Mouse (Mus musculus): ENCODE results near the gene Pex26. TPM values are rescaled to one million over a fixed set of nuclear protein-coding genes. Genes with fewer than 3 reads are reported as not detected.

Pex26 gene
- polyA plus RNA-seq, 1 experiment from 2014 or later, result 6.5 TPM

- 56% methylated on average over 4 of the region's 4 CpGs for WGBS
- TF ChIP-seq CTCF (IDR thresholded peaks at IDR 0.05; ENCODE audit: low read depth) (no peak), EP300 (optimal IDR thresholded peaks at IDR 0.05) (no peak)
- Histone ChIP-seq H3K4me2 (replicated peaks; ENCODE audit: low read depth) (no peak overlapping the region), H3K9me3 (ENCODE audit: control insufficient read depth, low read length) (no peaks in the 10 kb centered on the region), H3K4me3 (ENCODE audit: low read depth, low read length) (no peak overlapping the region), H3K27me3 (ENCODE audit: control insufficient read depth, insufficient read depth, low read length) (0 out of 2 replicates have a peak, but pooled peaks cover 3% of the 10 kb centered on the region), H3K9ac (ENCODE audit: low read length) (no peak overlapping the region), H3K4me1 (replicated peaks; ENCODE audit: control insufficient read depth, insufficient read depth) (no peaks in the 10 kb centered on the region), H3K36me3 (ENCODE audit: control insufficient read depth, insufficient read depth, low read length) (no peaks in the 10 kb centered on the region), H3K27ac (replicated peaks) (no peak overlapping the region)
- DNase-seq (ENCODE audit: low spot score), result no peak
- no peak for ATAC-seq (ENCODE audit: low FRiP score, low TSS enrichment)
Observed at GRCm38 (mm10) chr6:121212988-121213387, 29.5 kb downstream of the Pex26 start.

- 79% methylated on average over 5 of the region's 5 CpGs for WGBS
- H3K4me3 ChIP-seq (ENCODE audit: low read depth, low read length), result no peak overlapping the region
- no peaks in the 10 kb centered on the region for H3K4me1 ChIP-seq (replicated peaks; ENCODE audit: control insufficient read depth, insufficient read depth)
- H3K9ac ChIP-seq (ENCODE audit: low read length), result no peak overlapping the region
- no peaks in the 10 kb centered on the region for H3K36me3 ChIP-seq (ENCODE audit: control insufficient read depth, insufficient read depth, low read length)
- ATAC-seq (ENCODE audit: low FRiP score, low TSS enrichment) (no peak), DNase-seq (ENCODE audit: low spot score) (no peak)
- H3K4me2 ChIP-seq (replicated peaks; ENCODE audit: low read depth), result no peak overlapping the region
- 0 out of 2 replicates have a peak, but pooled peaks cover 3% of the 10 kb centered on the region for H3K27me3 ChIP-seq (ENCODE audit: control insufficient read depth, insufficient read depth, low read length)
- H3K27ac ChIP-seq (replicated peaks), result no peak overlapping the region
- H3K9me3 ChIP-seq (ENCODE audit: control insufficient read depth, low read length), result no peaks in the 10 kb centered on the region
- TF ChIP-seq EP300 (optimal IDR thresholded peaks at IDR 0.05) (no peak), CTCF (IDR thresholded peaks at IDR 0.05; ENCODE audit: low read depth) (no peak)
Observed at GRCm38 (mm10) chr6:121214221-121214620, 30.8 kb downstream of the Pex26 start.

GRCm38 (mm10) chr6:121214667-121215330, 31.3 kb downstream of the Pex26 start:
- H3K4me1 ChIP-seq (replicated peaks; ENCODE audit: control insufficient read depth, insufficient read depth), result no peaks in the 10 kb centered on the region
- 0 out of 2 replicates have a peak, but pooled peaks cover 3% of the 10 kb centered on the region for H3K27me3 ChIP-seq (ENCODE audit: control insufficient read depth, insufficient read depth, low read length)
- no peak overlapping the region for H3K9ac ChIP-seq (ENCODE audit: low read length)
- TF ChIP-seq CTCF (IDR thresholded peaks at IDR 0.05; ENCODE audit: low read depth) (no peak), EP300 (optimal IDR thresholded peaks at IDR 0.05) (no peak)
- H3K9me3 ChIP-seq (ENCODE audit: control insufficient read depth, low read length), result no peaks in the 10 kb centered on the region
- H3K27ac ChIP-seq (replicated peaks), result no peak overlapping the region
- no peaks in the 10 kb centered on the region for H3K36me3 ChIP-seq (ENCODE audit: control insufficient read depth, insufficient read depth, low read length)
- WGBS, result 83% methylated on average over 8 of the region's 8 CpGs
- no peak for DNase-seq (ENCODE audit: low spot score)
- no peak overlapping the region for H3K4me3 ChIP-seq (ENCODE audit: low read depth, low read length)
- ATAC-seq (ENCODE audit: low FRiP score, low TSS enrichment), result no peak
- H3K4me2 ChIP-seq (replicated peaks; ENCODE audit: low read depth), result no peak overlapping the region

- Histone ChIP-seq H3K9ac (ENCODE audit: low read length) (no peak overlapping the region), H3K4me2 (replicated peaks; ENCODE audit: low read depth) (no peak overlapping the region), H3K27ac (replicated peaks) (no peak overlapping the region), H3K9me3 (ENCODE audit: control insufficient read depth, low read length) (no peaks in the 10 kb centered on the region), H3K27me3 (ENCODE audit: control insufficient read depth, insufficient read depth, low read length) (0 out of 2 replicates have a peak, but pooled peaks cover 3% of the 10 kb centered on the region), H3K4me1 (replicated peaks; ENCODE audit: control insufficient read depth, insufficient read depth) (no peaks in the 10 kb centered on the region), H3K4me3 (ENCODE audit: low read depth, low read length) (no peak overlapping the region), H3K36me3 (ENCODE audit: control insufficient read depth, insufficient read depth, low read length) (no peaks in the 10 kb centered on the region)
- WGBS, result 57% methylated on average over 5 of the region's 5 CpGs
- TF ChIP-seq CTCF (IDR thresholded peaks at IDR 0.05; ENCODE audit: low read depth) (no peak), EP300 (optimal IDR thresholded peaks at IDR 0.05) (no peak)
- no peak for ATAC-seq (ENCODE audit: low FRiP score, low TSS enrichment)
- DNase-seq (ENCODE audit: low spot score), result no peak
Observed at GRCm38 (mm10) chr6:121215336-121215735, 31.9 kb downstream of the Pex26 start.

GRCm38 (mm10) chr6:121215896-121216295, 32.4 kb downstream of the Pex26 start:
- no peaks in the 10 kb centered on the region for H3K4me1 ChIP-seq (replicated peaks; ENCODE audit: control insufficient read depth, insufficient read depth)
- H3K9ac ChIP-seq (ENCODE audit: low read length), result no peak overlapping the region
- 78% methylated on average over 6 of the region's 6 CpGs for WGBS
- H3K4me3 ChIP-seq (ENCODE audit: low read depth, low read length), result no peak overlapping the region
- no peak overlapping the region for H3K27ac ChIP-seq (replicated peaks)
- 0 out of 2 replicates have a peak, but pooled peaks cover 3% of the 10 kb centered on the region for H3K27me3 ChIP-seq (ENCODE audit: control insufficient read depth, insufficient read depth, low read length)
- no peak overlapping the region for H3K4me2 ChIP-seq (replicated peaks; ENCODE audit: low read depth)
- ATAC-seq (ENCODE audit: low FRiP score, low TSS enrichment) (no peak), DNase-seq (ENCODE audit: low spot score) (no peak)
- H3K9me3 ChIP-seq (ENCODE audit: control insufficient read depth, low read length), result no peaks in the 10 kb centered on the region
- H3K36me3 ChIP-seq (ENCODE audit: control insufficient read depth, insufficient read depth, low read length), result no peaks in the 10 kb centered on the region
- TF ChIP-seq CTCF (IDR thresholded peaks at IDR 0.05; ENCODE audit: low read depth) (no peak), EP300 (optimal IDR thresholded peaks at IDR 0.05) (no peak)

GRCm38 (mm10) chr6:121216589-121217255, 33.3 kb downstream of the Pex26 start:
- Histone ChIP-seq H3K4me2 (replicated peaks; ENCODE audit: low read depth) (no peak overlapping the region), H3K9me3 (ENCODE audit: control insufficient read depth, low read length) (no peaks in the 10 kb centered on the region), H3K27ac (replicated peaks) (no peak overlapping the region), H3K9ac (ENCODE audit: low read length) (no peak overlapping the region), H3K27me3 (ENCODE audit: control insufficient read depth, insufficient read depth, low read length) (0 out of 2 replicates have a peak, but pooled peaks cover 3% of the 10 kb centered on the region), H3K4me3 (ENCODE audit: low read depth, low read length) (no peak overlapping the region), H3K36me3 (ENCODE audit: control insufficient read depth, insufficient read depth, low read length) (no peaks in the 10 kb centered on the region), H3K4me1 (replicated peaks; ENCODE audit: control insufficient read depth, insufficient read depth) (no peaks in the 10 kb centered on the region)
- WGBS, result 78% methylated on average over 5 of the region's 5 CpGs
- TF ChIP-seq CTCF (IDR thresholded peaks at IDR 0.05; ENCODE audit: low read depth) (no peak), EP300 (optimal IDR thresholded peaks at IDR 0.05) (no peak)
- ATAC-seq (ENCODE audit: low FRiP score, low TSS enrichment), result no peak
- no peak for DNase-seq (ENCODE audit: low spot score)

Measured in stomach, postnatal 0 days (tissue).